24 mouse cellular contexts compared by ENCODE assay signal in genomic region chr8:75348047-75348446, GRCm38 (mm10). TPM values are rescaled to one million over a fixed set of nuclear protein-coding genes. Genes with fewer than 3 reads are reported as not detected.
DNase-seq lines count a peak whose midpoint lies in the region; TF ChIP-seq lines count a peak whose summit lies in the region.
"Had no signal": no experiment of that assay in that cellular context is flagged by ENCODE, and none has a peak within 500 bp of the region (broad histone marks: within the 10 kb centered on the region; RNA-seq: fewer than 3 reads in every experiment).

No protein-coding gene starts in this region.

- H3K27ac ChIP-seq in kidney, adult 2 months (ENCODE audit: insufficient read depth, low read depth, low read length): no peak overlapping the region
- H3K27ac ChIP-seq: embryonic facial prominence, embryonic 15.5 days; gastrocnemius, adult 2 months; hindbrain, embryonic 12.5 days; hindbrain, embryonic 15.5 days had no signal

- TF ChIP-seq POLR2A in kidney, adult 2 months (IDR thresholded peaks at IDR 0.05; ENCODE audit: low read depth, low read length): no peak

- no peaks in the 10 kb centered on the region for H3K36me3 ChIP-seq in kidney, adult 2 months (ENCODE audit: control insufficient read depth, insufficient read depth, low read length)
- H3K36me3 ChIP-seq: embryonic facial prominence, embryonic 15.5 days; hindbrain, embryonic 12.5 days; hindbrain, embryonic 15.5 days had no signal

- H3K4me3 ChIP-seq in kidney, adult 2 months (ENCODE audit: insufficient read depth, low read depth, low read length): no peak overlapping the region
- H3K4me3 ChIP-seq: embryonic facial prominence, embryonic 15.5 days; gastrocnemius, adult 2 months; hindbrain, embryonic 12.5 days; hindbrain, embryonic 15.5 days had no signal

- no peaks in the 10 kb centered on the region for H3K4me1 ChIP-seq in kidney, adult 2 months (ENCODE audit: control insufficient read depth, insufficient read depth, low read length)
- H3K4me1 ChIP-seq: embryonic facial prominence, embryonic 15.5 days; hindbrain, embryonic 12.5 days; hindbrain, embryonic 15.5 days had no signal

- TF ChIP-seq CTCF in kidney, adult 2 months (conservative IDR thresholded peaks at IDR 0.05; ENCODE audit: insufficient read depth, insufficient read length, low read depth, low read length): no peak

- H3K27me3 ChIP-seq in kidney, adult 2 months (replicated peaks; ENCODE audit: control insufficient read depth, insufficient read depth, low read length): no peaks in the 10 kb centered on the region
- H3K27me3 ChIP-seq: embryonic facial prominence, embryonic 15.5 days; hindbrain, embryonic 12.5 days; hindbrain, embryonic 15.5 days; Patski had no signal

- 53% methylated on average over 1 of the region's 1 CpGs for WGBS in kidney, adult 2 months

- peak; percentile 4 for DNase-seq in adrenal gland, adult 2 months
- no peak for DNase-seq in adrenal gland, adult 18-20 months (ENCODE audit: low spot score in 2 of 2)
- DNase-seq in kidney, adult 2 months: peak; percentile 7
- DNase-seq in kidney, postnatal 25 days: no peak
- peak; percentile 45 for DNase-seq in adipocyte (ENCODE audit: low spot score)
- DNase-seq in skeletal muscle tissue, adult 2 months (ENCODE audit: low read depth, low spot score): peak; percentile 34
- no peak for DNase-seq in MN1 (ENCODE audit: low spot score)
- DNase-seq: adrenal gland, postnatal 14 days; cerebellum, adult 11 months; cerebellum, adult 2 months; cerebellum, postnatal 10 days; cerebellum, postnatal 36 days; embryo, embryonic 11 days; forebrain, postnatal 0 days; gastrocnemius, adult 2 months; gastrocnemius, postnatal 14 days; heart, adult 11 months had no signal

RNA-seq across cellular contexts. Expression of gene Gm10358, which starts 58.3 kb away (rescaled TPM):
- under 1 TPM in 1 of 2 experiments, not detected in 1; 0.38 TPM for total RNA-seq in adrenal gland, adult 2 months (2021)
- polyA plus RNA-seq in adrenal gland, adult 2 months (2012; rRNA removed): 0.28 and 0.35 TPM in 2 replicates
- total RNA-seq in adrenal gland, adult 18-20 months (2021): not detected
- 0.87 and 1.2 TPM in 2 replicates for polyA plus RNA-seq in kidney, adult 2 months (2012; rRNA removed)
- total RNA-seq: adrenal gland, postnatal 14 days; heart, postnatal 25 days; hematopoietic stem cell, adult 5-6 weeks had no signal
- polyA plus RNA-seq: hindbrain, embryonic 12.5 days; hindbrain, embryonic 15.5 days; intestine, embryonic 14.5 days had no signal

Comparison
In these comparisons a context has a peak if more than half of its experiments do, and no peak if none do; other contexts are left out.
1. DNase-seq: peak in adrenal gland, adult 2 months (single experiment), kidney, adult 2 months (single experiment), adipocyte (single experiment) and skeletal muscle tissue, adult 2 months (single experiment); none in adrenal gland, adult 18-20 months (0 of 2), kidney, postnatal 25 days (0 of 2) and MN1 (single experiment).